Mouse (Mus musculus) heart, adult 2 months (tissue): ENCODE data around the gene Patj.

ENCODE experiments used
- EP300 ChIP-seq: fragments of 200-500 bp; IDR thresholded peaks from 2 replicates; pipeline ENCODE4 v1.6.1; 2011; ENCODE audit warnings: low read depth, low read length, control low read depth; ENCODE audit not compliant: insufficient read depth
- POLR2A ChIP-seq: fragments of 200-500 bp; IDR thresholded peaks from 2 replicates; pipeline ENCODE4 v1.6.1; 2011; ENCODE audit warnings: mild to moderate bottlenecking, low read depth, low read length, control low read depth; ENCODE audit not compliant: insufficient read depth

DNA sequence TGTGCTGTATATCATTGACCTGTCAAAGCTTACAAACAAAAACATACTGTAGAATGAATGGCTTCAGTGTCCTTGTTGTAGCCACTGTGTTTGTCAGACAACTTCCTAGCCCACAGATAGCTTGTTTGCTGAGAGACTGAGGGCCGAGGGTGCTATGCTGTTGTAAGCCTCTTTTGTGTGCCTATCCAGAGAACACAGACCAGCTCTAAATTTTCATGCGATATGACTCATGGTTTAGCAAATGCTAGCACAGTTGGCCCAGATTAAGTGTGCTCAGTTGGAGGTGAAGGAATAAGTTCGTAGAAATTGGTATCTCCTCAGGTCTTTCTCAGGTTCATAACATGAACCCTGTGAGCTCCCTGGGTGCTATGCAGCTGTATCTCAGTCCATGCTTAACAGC, 82.4 kb downstream of the Patj start:
- TF ChIP-seq POLR2A (no peak), EP300 (no peak)
